Mouse (Mus musculus) stomach, embryonic 16.5 days (tissue): Measurements from ENCODE around the gene Tusc2. TPM values are rescaled to one million over a fixed set of nuclear protein-coding genes. Genes with fewer than 3 reads are reported as not detected.

Experiments used
- ATAC-seq: fragments of 200-750 bp; cut with Nextera tagmentation; 2 replicates; pipeline ENCODE4 v1.8.0; 2017; ENCODE audit warnings: moderate number of reproducible peaks, moderate TSS enrichment; ENCODE audit not compliant: insufficient read depth, low FRiP score
- H3K27ac ChIP-seq: fragments of 300-500 bp; sonication (generic); 2 replicates; pipeline ENCODE4 v1.5.1; 2014; ENCODE audit warnings: low read length
- H3K27me3 ChIP-seq: fragments of 300-500 bp; sonication (generic); 2 replicates; pipeline ENCODE4 v1.6.1; 2014; ENCODE audit warnings: low read length, control low read depth, mixed read lengths; ENCODE audit not compliant: control insufficient read depth, insufficient read depth
- H3K36me3 ChIP-seq: fragments of 300-500 bp; sonication (generic); 2 replicates; pipeline ENCODE4 v1.6.1; 2014; ENCODE audit warnings: low read length; ENCODE audit not compliant: control insufficient read depth, insufficient read depth
- H3K4me1 ChIP-seq: fragments of 300-500 bp; sonication (generic); 2 replicates; pipeline ENCODE4 v1.6.1; 2014; ENCODE audit warnings: low read length, control low read depth, mixed read lengths; ENCODE audit not compliant: control insufficient read depth, insufficient read depth
- H3K4me2 ChIP-seq: fragments of 300-500 bp; sonication (generic); 2 replicates; pipeline ENCODE4 v1.6.1; 2014; ENCODE audit warnings: low read depth, low read length, mixed read lengths
- H3K4me3 ChIP-seq: fragments of 300-500 bp; sonication (generic); replicated peaks from 2 replicates; pipeline ENCODE4 v1.5.1; 2014; ENCODE audit warnings: mild to moderate bottlenecking, low read length
- H3K9ac ChIP-seq: fragments of 300-500 bp; sonication (generic); 2 replicates; pipeline ENCODE4 v1.6.1; 2014; ENCODE audit warnings: low read length
- H3K9me3 ChIP-seq: fragments of 300-500 bp; sonication (generic); replicated peaks from 2 replicates; pipeline ENCODE4 v1.6.1; 2016; ENCODE audit warnings: low read length, control low read depth; ENCODE audit not compliant: control insufficient read depth
- WGBS: fragments of 180-500 bp; shearing (Covaris S2); extraction: QIAGEN DNeasy Blood & Tissue Kit; methylation state at CpG from one replicate; pipeline ENCODE4 v1.1.7; 2014; 5-methylcytosine and 5-hydroxymethylcytosine counted together
- polyA plus RNA-seq: library from polyadenylated mRNA; unstranded; fragments of >200 nt; fragmentation: Nextera tagmentation; extraction: Ambion mirVana; gene quantifications from 2 replicates; pipeline ENCODE4 v1.2.1, GENCODE M21; 2015

The Tusc2 gene
- polyA plus RNA-seq, 1 experiment from 2014 or later: 38.2 TPM

DNA sequence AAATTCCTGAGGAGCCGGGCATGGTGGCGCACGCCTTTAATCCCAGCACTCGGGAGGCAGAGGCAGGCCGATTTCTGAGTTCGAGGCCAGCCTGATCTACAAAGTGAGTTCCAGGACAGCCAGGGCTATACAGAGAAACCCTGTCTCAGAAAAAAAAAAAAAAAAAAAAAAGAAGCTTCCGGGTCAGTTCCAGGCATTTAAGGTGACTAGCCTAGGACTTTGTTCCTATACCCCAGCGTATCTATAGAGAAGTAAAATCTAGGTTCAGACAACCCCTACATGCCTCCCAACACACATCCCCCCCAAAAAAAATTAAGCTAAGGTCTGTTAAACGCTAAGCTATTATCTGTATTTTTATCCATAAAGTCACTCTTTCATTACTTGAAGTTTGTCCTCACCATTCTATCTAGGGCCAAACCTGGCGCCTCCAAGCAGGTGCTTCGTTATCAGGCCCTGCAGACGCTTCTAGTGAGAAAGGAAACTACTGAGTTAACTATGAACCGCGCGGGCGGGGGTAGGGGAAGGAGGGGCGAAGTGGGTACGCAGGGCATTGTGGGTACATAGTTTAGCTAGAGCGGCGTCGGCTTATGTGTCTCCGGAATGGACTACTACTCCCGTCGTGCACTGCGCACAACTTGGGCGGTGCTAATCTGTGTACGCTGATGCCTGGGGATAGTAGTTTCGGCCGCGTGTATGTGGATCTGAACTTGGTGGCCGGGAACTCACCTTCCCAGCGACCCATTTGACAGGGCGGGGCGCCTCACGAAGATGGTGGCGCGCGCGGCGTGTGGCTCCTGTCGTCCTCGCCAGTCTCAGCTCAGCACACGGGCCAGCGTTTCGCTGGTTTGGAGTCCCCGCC, 24.1 kb downstream of the Tusc2 start, which contains the start of gene Ifrd2:
TSS of gene Ifrd2 (plus strand) at position 669 of the 859 bp plus-strand sequence.
- Histone ChIP-seq H3K9me3 (no peaks in the 10 kb centered on the region), H3K4me2 (peak within 1 kb of the TSS; percentile 76), H3K27me3 (no peaks in the 10 kb centered on the region), H3K4me3 (peak within 1 kb of the TSS; percentile 90), H3K36me3 (peaks cover 18% of the 10 kb centered on the region), H3K4me1 (peaks cover 31% of the 10 kb centered on the region), H3K9ac (peak within 1 kb of the TSS; percentile 83), H3K27ac (peak within 1 kb of the TSS; percentile 64)
- WGBS: 12% methylated on average over 46 of the region's 46 CpGs
- ATAC-seq: peak; percentile 98

- Histone ChIP-seq H3K27ac (peak overlapping the region; percentile 61), H3K4me1 (peaks cover 31% of the 10 kb centered on the region), H3K4me2 (peak overlapping the region; percentile 76), H3K9ac (peak overlapping the region; percentile 83), H3K36me3 (peaks cover 22% of the 10 kb centered on the region), H3K27me3 (no peaks in the 10 kb centered on the region), H3K9me3 (no peaks in the 10 kb centered on the region), H3K4me3 (peak overlapping the region; percentile 90)
- ATAC-seq: peak; percentile 7; the same call in 1 of the 2 replicates
- 2% methylated on average over 33 of the region's 33 CpGs for WGBS
Observed at GRCm38 (mm10) chr9:107587833-107588639, 25.0 kb downstream of the Tusc2 start.

DNA sequence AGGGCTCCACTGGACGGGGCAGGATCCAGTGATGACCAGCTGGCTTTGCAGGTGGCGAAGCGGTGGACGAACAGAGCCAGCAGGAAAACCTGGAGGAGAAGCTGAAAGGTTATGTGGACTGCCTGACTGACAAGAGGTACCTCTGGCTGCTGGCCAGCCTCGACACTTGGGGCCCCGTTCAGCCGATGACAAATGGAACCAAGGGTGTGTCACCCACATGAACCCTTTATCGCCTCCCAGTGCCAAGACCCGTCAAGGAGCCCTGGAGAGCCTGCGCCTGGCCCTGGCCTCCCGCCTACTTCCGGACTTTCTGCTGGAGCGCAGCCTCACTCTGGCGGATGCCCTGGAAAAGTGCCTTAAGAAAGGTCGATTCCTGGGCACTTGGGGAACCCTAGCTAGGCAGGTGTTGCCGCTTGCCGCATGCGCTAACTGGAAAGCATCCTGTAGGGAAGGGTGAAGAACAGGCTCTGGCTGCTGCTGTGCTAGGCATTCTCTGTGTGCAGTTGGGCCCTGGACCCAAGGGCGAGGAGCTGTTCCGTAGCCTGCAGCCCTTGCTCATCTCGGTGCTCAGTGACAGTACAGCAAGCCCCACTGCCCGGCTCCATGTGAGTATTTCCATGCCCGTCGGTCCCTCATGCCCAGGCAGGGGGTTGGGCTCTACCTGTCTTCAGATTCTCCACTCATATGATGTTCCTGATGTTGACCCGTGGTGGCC, 27.2 kb downstream of the Tusc2 start:
- peak; percentile 35; the same call in 1 of the 2 replicates for ATAC-seq
- 69% methylated on average over 25 of the region's 25 CpGs for WGBS
- H3K36me3 ChIP-seq: peaks cover 22% of the 10 kb centered on the region
- peak overlapping the region; percentile 11; the same call in 1 of the 2 replicates for H3K9ac ChIP-seq
- peak overlapping the region; percentile 4 for H3K4me3 ChIP-seq
- peak overlapping the region; percentile 68 for H3K27ac ChIP-seq
- peak overlapping the region; percentile 34 for H3K4me2 ChIP-seq
- no peaks in the 10 kb centered on the region for H3K27me3 ChIP-seq
- H3K9me3 ChIP-seq: no peaks in the 10 kb centered on the region
- H3K4me1 ChIP-seq: peaks cover 31% of the 10 kb centered on the region

- Histone ChIP-seq H3K4me2 (peak overlapping the region; percentile 34), H3K9ac (peak overlapping the region; percentile 11; the same call in 1 of the 2 replicates), H3K4me1 (peaks cover 31% of the 10 kb centered on the region), H3K27ac (peak overlapping the region; percentile 68), H3K27me3 (no peaks in the 10 kb centered on the region), H3K4me3 (0 out of 2 replicates have a peak overlapping the region, but pooled peaks have one; percentile 4), H3K36me3 (peaks cover 22% of the 10 kb centered on the region), H3K9me3 (no peaks in the 10 kb centered on the region)
- 80% methylated on average over 6 of the region's 6 CpGs for WGBS
- ATAC-seq: no peak
Observed at GRCm38 (mm10) chr9:107590773-107591060, 27.7 kb downstream of the Tusc2 start.

GRCm38 (mm10) chr9:107593101-107593976, 30.3 kb downstream of the Tusc2 start:
- H3K4me2 ChIP-seq: no peak overlapping the region
- H3K27me3 ChIP-seq: no peaks in the 10 kb centered on the region
- no peak for ATAC-seq
- peaks cover 22% of the 10 kb centered on the region for H3K36me3 ChIP-seq
- H3K27ac ChIP-seq: no peak overlapping the region
- no peaks in the 10 kb centered on the region for H3K9me3 ChIP-seq
- H3K4me1 ChIP-seq: peaks cover 21% of the 10 kb centered on the region
- 83% methylated on average over 11 of the region's 11 CpGs for WGBS
- no peak overlapping the region for H3K4me3 ChIP-seq
- peak overlapping the region; percentile 5; the same call in 1 of the 2 replicates for H3K9ac ChIP-seq

GRCm38 (mm10) chr9:107594281-107595062, 31.4 kb downstream of the Tusc2 start:
- H3K36me3 ChIP-seq: peaks cover 22% of the 10 kb centered on the region
- no peaks in the 10 kb centered on the region for H3K27me3 ChIP-seq
- WGBS: 74% methylated on average over 8 of the region's 8 CpGs
- no peaks in the 10 kb centered on the region for H3K9me3 ChIP-seq
- no peak overlapping the region for H3K27ac ChIP-seq
- ATAC-seq: no peak
- no peak overlapping the region for H3K9ac ChIP-seq
- H3K4me3 ChIP-seq: no peak overlapping the region
- H3K4me2 ChIP-seq: no peak overlapping the region
- peaks cover 10% of the 10 kb centered on the region for H3K4me1 ChIP-seq

DNA sequence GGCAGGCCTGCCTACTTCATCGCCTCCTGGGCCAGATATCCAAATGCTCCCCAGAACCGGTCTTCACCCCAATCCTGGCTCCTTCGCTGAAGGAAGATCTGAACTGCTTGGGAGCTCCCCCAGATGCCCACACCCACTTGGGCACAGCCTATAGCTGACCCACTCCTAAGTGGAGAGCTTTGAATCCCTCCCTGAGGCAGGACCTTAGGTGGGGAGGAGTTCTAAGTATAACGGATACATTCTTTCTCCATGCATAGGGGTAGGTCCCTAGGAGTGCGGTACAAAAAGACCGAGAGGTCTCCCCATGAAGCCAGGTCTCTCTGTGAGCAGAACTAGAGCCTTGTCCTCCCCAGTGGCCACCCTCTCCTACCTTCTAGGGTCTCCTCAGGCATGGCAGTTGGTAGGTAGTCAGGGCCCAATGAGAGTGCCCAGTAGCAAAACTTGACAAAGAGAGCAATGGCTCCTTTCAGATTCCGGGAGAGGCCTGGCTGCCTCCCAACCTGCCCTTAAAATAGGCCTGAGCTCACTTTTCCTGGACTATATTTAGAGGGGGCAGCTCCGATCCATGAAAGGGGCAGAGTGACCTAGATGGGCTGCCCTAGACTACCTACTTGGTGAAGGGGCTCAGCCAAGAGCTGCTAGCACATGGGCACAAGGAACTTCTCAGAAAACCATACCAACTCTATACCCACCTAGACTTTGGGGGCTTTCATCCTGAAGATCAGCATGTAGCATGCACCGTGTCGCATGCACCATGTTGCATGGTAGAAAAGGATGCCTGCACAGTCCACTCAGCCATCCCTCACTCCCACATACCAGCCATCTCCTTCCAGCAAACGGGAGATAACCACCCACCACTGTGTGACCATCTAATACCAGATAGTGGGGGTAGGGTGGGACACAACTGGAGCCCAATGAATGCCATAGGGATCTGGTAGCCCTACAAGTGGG, 33.8 kb downstream of the Tusc2 start:
- Histone ChIP-seq H3K9me3 (no peaks in the 10 kb centered on the region), H3K27ac (no peak overlapping the region), H3K4me2 (no peak overlapping the region), H3K36me3 (peaks cover 7% of the 10 kb centered on the region; the same call in 1 of the 2 replicates), H3K27me3 (no peaks in the 10 kb centered on the region), H3K4me3 (no peak overlapping the region), H3K4me1 (no peaks in the 10 kb centered on the region), H3K9ac (no peak overlapping the region)
- 85% methylated on average over 11 of the region's 11 CpGs for WGBS
- no peak for ATAC-seq
